Mouse (Mus musculus) forebrain, embryonic 11.5 days (tissue): ENCODE measurements around the gene Ergic1. TPM values are rescaled to one million over a fixed set of nuclear protein-coding genes. Genes with fewer than 3 reads are reported as not detected.

Experiments
- ATAC-seq: fragments of 200-750 bp; cut with Nextera tagmentation; replicated peaks from 2 replicates; pipeline ENCODE4 v1.8.0; 2017; ENCODE audit warnings: moderate TSS enrichment; ENCODE audit not compliant: low FRiP score
- DNase-seq: peaks from one replicate; pipeline ENCODE4 v3.0.0-alpha.2; 2017; ENCODE audit warnings: low spot score
- H3K27ac ChIP-seq: fragments of 300-500 bp; sonication (generic); 2 replicates; pipeline ENCODE4 v1.5.1; 2014; ENCODE audit warnings: low read depth, low read length
- H3K27me3 ChIP-seq: fragments of 300-500 bp; sonication (generic); 2 replicates; pipeline ENCODE4 v1.6.1; 2014; ENCODE audit warnings: mild to moderate bottlenecking, low read length, mixed read lengths; ENCODE audit not compliant: control insufficient read depth, insufficient read depth
- H3K36me3 ChIP-seq: fragments of 300-500 bp; sonication (generic); 2 replicates; pipeline ENCODE4 v1.6.1; 2014; ENCODE audit warnings: mild to moderate bottlenecking, low read length, moderate library complexity, mixed read lengths; ENCODE audit not compliant: control insufficient read depth, insufficient read depth
- H3K4me1 ChIP-seq: fragments of 300-500 bp; sonication (generic); replicated peaks from 2 replicates; pipeline ENCODE4 v1.6.1; 2014; ENCODE audit warnings: low read length, mixed read lengths; ENCODE audit not compliant: control insufficient read depth, insufficient read depth
- H3K4me2 ChIP-seq: fragments of 300-500 bp; sonication (generic); 2 replicates; pipeline ENCODE4 v1.6.1; 2014; ENCODE audit warnings: low read depth, mild to moderate bottlenecking, low read length, moderate library complexity, mixed read lengths; ENCODE audit not compliant: severe bottlenecking
- H3K4me3 ChIP-seq: fragments of 300-500 bp; sonication (generic); 2 replicates; pipeline ENCODE4 v1.5.1; 2014; ENCODE audit warnings: low read depth, low read length
- H3K9ac ChIP-seq: fragments of 300-500 bp; sonication (generic); 2 replicates; pipeline ENCODE4 v1.6.1; 2014; ENCODE audit warnings: low read length
- H3K9me3 ChIP-seq: fragments of 300-500 bp; sonication (generic); 2 replicates; pipeline ENCODE4 v1.6.1; 2016; ENCODE audit warnings: low read length, mixed read lengths; ENCODE audit not compliant: control insufficient read depth
- whole genome bisulfite sequencing: fragments of 180-500 bp; shearing (Covaris S2); extraction: QIAGEN DNeasy Blood & Tissue Kit; methylation state at CpG from one replicate; pipeline ENCODE4 v1.1.7; 2014; 5-methylcytosine and 5-hydroxymethylcytosine counted together
- polyA plus RNA-seq: library from polyadenylated mRNA; unstranded; fragments of >200 nt; fragmentation: Nextera tagmentation; extraction: Ambion mirVana; gene quantifications from 2 replicates; pipeline ENCODE4 v1.2.1, GENCODE M21; 2014

Gene Ergic1
- 139 and 145 TPM in 2 replicates for polyA plus RNA-seq

- Histone ChIP-seq H3K9ac (peak within 1 kb of the TSS; percentile 82), H3K27me3 (no peaks in the 10 kb centered on the region), H3K4me2 (peak within 1 kb of the TSS; percentile 74), H3K4me1 (peaks cover 14% of the 10 kb centered on the region), H3K36me3 (peaks cover 2% of the 10 kb centered on the region; the same call in 1 of the 2 replicates), H3K27ac (peak within 1 kb of the TSS; percentile 48), H3K9me3 (no peaks in the 10 kb centered on the region), H3K4me3 (peak within 1 kb of the TSS; percentile 84)
- WGBS = under 1% methylated on average over 32 of the region's 36 CpGs
- ATAC-seq (peak; percentile 97), DNase-seq (peak; percentile 95)
These were observed at the start of gene Ergic1 for GRCm38 (mm10) chr17:26561290-26561640. TSS of gene Ergic1 (plus strand) at chr17:26561489.

DNA sequence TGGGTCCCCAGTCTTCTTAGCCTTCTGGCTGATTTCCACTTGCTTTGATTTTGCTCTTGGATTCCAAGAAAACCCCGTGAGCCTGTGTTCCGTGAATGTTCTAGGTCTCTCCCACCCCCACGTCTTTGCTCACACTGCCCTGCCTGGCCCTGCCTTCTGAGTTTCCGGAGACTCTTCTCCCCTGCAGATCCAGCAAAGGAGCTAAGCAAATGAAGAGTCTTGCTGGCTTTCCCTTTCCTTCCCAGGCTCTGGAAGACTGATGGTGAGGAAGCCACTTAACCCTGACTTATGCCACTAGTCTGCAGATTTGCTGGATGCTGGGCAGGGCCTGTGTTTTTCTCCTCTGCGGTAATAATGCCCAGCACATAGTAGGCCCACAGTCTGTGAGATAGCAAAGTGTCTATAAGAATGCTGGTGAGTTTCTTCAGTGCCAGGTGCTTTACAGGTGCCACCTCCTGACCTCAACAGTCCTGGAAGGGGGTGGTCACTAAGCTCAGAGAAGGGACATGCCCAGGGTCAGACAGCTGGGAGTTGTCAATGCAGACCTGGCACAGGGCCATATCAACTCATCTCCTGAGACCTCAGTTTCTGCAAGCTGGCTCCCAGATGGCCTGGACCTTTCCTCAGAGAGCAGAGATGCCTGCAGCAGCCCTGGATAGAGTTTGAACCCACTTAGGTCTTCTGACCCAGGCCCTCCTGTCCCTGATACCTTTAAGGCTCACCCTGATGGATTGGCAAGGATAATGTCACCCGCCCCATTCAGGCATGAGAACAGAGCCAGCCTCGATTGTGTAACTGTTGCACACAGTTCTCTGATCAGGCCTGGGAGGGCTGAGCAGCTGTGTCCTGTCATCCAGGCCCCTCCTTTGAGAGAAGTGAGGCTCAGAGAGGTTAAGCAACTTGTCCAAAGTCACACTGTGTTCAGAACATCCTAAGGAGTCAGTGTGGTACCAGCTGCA lies 49.2 kb upstream of the Ergic1 start:
- Histone ChIP-seq H3K4me2 (no peak overlapping the region), H3K27ac (no peak overlapping the region), H3K4me1 (peaks cover under 1% of the 10 kb centered on the region; the same call in 1 of the 2 replicates), H3K9ac (no peak overlapping the region), H3K4me3 (no peak overlapping the region), H3K9me3 (no peaks in the 10 kb centered on the region), H3K27me3 (no peaks in the 10 kb centered on the region), H3K36me3 (no peaks in the 10 kb centered on the region)
- 75% methylated on average over 7 of the region's 7 CpGs for WGBS
- DNase-seq (no peak), ATAC-seq (no peak)

DNA sequence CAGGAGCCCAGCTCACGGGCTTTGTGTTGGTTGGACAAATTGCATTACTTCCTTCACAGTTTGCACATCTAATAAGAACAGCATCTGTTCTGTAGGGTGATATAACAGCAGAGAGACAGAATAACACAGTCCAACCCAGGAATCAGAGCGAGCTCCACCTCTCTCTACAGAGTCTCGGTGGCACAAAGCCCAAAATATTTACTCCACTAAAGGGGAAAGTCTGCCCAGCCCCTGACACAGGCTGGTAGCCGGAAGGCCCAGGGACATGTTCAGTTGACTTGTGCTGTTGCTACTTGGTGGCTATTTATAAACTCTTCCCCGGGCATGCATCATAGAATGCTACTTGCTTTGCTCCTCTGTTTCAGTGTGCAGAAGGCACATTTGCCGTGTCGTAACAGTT lies 48.3 kb upstream of the Ergic1 start:
- H3K9ac ChIP-seq = no peak overlapping the region
- DNase-seq = no peak
- no peak overlapping the region for H3K27ac ChIP-seq
- no peaks in the 10 kb centered on the region for H3K27me3 ChIP-seq
- WGBS = 88% methylated on average over 7 of the region's 7 CpGs
- no peak for ATAC-seq
- H3K36me3 ChIP-seq = no peaks in the 10 kb centered on the region
- H3K4me3 ChIP-seq = no peak overlapping the region
- H3K9me3 ChIP-seq = no peaks in the 10 kb centered on the region
- no peak overlapping the region for H3K4me2 ChIP-seq
- no peaks in the 10 kb centered on the region for H3K4me1 ChIP-seq

GRCm38 (mm10) chr17:26513459-26514290 lies 47.6 kb upstream of the Ergic1 start:
- H3K27me3 ChIP-seq = no peaks in the 10 kb centered on the region
- no peaks in the 10 kb centered on the region for H3K36me3 ChIP-seq
- H3K4me2 ChIP-seq = no peak overlapping the region
- no peaks in the 10 kb centered on the region for H3K9me3 ChIP-seq
- H3K27ac ChIP-seq = no peak overlapping the region
- 78% methylated on average over 6 of the region's 6 CpGs for WGBS
- DNase-seq = no peak
- H3K4me3 ChIP-seq = no peak overlapping the region
- no peak for ATAC-seq
- no peak overlapping the region for H3K9ac ChIP-seq
- H3K4me1 ChIP-seq = no peaks in the 10 kb centered on the region

DNA sequence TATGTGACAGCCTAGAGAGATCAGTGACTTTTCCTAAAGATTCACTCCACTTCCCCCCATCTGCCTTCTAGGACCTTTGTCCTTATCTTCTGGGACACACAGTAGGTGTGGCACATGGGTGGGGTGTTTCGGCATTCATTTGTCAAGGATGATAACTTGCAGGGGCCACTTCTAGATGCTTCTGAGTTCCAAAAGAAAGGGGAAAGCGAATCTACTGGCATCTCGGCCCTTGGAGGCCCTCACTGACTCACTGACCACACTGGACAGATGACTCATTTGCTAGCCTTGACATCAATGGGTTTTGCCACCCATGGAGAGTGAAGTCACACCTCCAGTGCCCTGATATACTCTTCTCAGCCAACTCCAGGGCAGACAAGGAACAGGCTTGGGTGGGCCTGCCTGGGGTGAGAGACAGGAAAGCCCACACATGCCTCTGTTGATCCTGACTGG lies 46.7 kb upstream of the Ergic1 start:
- Histone ChIP-seq H3K9me3 (no peaks in the 10 kb centered on the region), H3K36me3 (no peaks in the 10 kb centered on the region), H3K4me3 (no peak overlapping the region), H3K27me3 (no peaks in the 10 kb centered on the region), H3K27ac (no peak overlapping the region), H3K4me1 (no peaks in the 10 kb centered on the region), H3K9ac (no peak overlapping the region), H3K4me2 (no peak overlapping the region)
- no peak for DNase-seq
- no peak for ATAC-seq
- WGBS = 87% methylated on average over 3 of the region's 3 CpGs

DNA sequence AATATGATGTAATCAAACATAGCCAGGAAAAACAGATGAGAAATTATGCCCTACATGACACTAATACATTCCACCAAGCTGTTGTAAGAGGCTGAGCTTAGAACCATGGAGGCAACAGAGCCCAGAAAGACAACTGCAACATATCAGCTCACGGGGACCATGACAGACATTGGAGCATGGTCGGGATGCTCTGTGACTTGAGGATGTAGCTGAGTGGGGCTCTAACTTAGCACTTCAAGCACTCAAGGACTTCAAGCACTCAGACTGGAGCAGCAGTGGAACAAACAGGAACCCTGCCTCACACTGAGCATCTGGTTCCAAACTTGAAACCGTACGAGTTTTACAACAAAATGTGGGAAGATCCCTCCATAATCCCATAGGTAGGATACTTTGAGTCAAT lies 45.6 kb upstream of the Ergic1 start:
- Histone ChIP-seq H3K4me1 (no peaks in the 10 kb centered on the region), H3K4me3 (no peak overlapping the region), H3K9ac (no peak overlapping the region), H3K27me3 (no peaks in the 10 kb centered on the region), H3K27ac (no peak overlapping the region), H3K36me3 (no peaks in the 10 kb centered on the region), H3K9me3 (no peaks in the 10 kb centered on the region), H3K4me2 (no peak overlapping the region)
- WGBS = 90% methylated on average over 4 of the region's 4 CpGs
- no peak for DNase-seq
- no peak for ATAC-seq

GRCm38 (mm10) chr17:26518306-26518705 lies 43.0 kb upstream of the Ergic1 start:
- Histone ChIP-seq H3K36me3 (no peaks in the 10 kb centered on the region), H3K4me1 (no peaks in the 10 kb centered on the region), H3K4me3 (no peak overlapping the region), H3K27ac (no peak overlapping the region), H3K4me2 (no peak overlapping the region), H3K27me3 (no peaks in the 10 kb centered on the region), H3K9ac (no peak overlapping the region), H3K9me3 (no peaks in the 10 kb centered on the region)
- ATAC-seq = no peak
- DNase-seq = no peak
- WGBS = 82% methylated on average over 3 of the region's 3 CpGs

DNA sequence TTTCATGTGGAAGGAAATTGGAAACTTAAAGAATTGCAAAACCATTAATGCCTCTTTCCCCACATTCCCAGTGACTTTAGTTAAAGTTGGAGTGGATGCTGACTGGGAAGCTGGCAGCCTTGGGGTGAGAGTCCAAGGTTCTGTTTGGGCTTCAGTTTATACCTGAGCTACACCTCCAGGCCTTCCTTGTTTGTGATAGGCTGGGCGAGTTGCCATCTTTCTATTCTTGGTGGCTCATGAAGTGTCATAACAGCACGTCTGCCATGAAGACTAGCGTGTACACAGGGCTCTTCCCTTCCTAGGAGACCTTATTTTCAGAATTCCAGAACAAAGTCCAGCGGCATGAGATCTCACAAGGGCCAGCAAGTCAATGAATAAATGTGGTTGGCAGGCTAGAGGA lies 38.6 kb upstream of the Ergic1 start:
- H3K36me3 ChIP-seq = no peaks in the 10 kb centered on the region
- no peak overlapping the region for H3K27ac ChIP-seq
- no peaks in the 10 kb centered on the region for H3K27me3 ChIP-seq
- H3K4me2 ChIP-seq = no peak overlapping the region
- H3K4me1 ChIP-seq = no peaks in the 10 kb centered on the region
- DNase-seq = no peak
- no peak overlapping the region for H3K9ac ChIP-seq
- ATAC-seq = no peak
- WGBS = 78% methylated on average over 4 of the region's 4 CpGs
- H3K4me3 ChIP-seq = no peak overlapping the region
- H3K9me3 ChIP-seq = no peaks in the 10 kb centered on the region
